Mouse (Mus musculus): Measurements from ENCODE around the gene Prkca.

GRCm38 (mm10) chr11:108299913-108300312 is 43.8 kb downstream of the Prkca start:
- TF ChIP-seq POLR2A (IDR thresholded peaks at IDR 0.05; ENCODE audit: insufficient read depth, low read depth, low read length) = no peak
- TF ChIP-seq CTCF (IDR thresholded peaks at IDR 0.05) = no peak
- no peak for TF ChIP-seq EP300 (IDR thresholded peaks at IDR 0.05; ENCODE audit: insufficient read depth, low read depth, low read length)

Measured in heart, adult 2 months (tissue).